Mouse (Mus musculus) brown adipose tissue, adult 24 weeks (tissue): ENCODE results near the gene Trappc11. TPM values are rescaled to one million over a fixed set of nuclear protein-coding genes. Genes with fewer than 3 reads are reported as not detected.
A peak's percentile ranks its signal among the peaks of the same experiment; 100 is the strongest.
"Not testable (repeated sequence)": the region's sequence is repeated elsewhere in the genome, so short reads cannot be mapped to it uniquely, and the experiment has no call there.

Source experiments
- H3K27ac ChIP-seq: fragments of 200-500 bp; replicated peaks from 2 replicates; pipeline ENCODE4 v1.5.1; 2012; ENCODE audit warnings: low read depth, mild to moderate bottlenecking, low read length
- H3K4me1 ChIP-seq: fragments of 200-500 bp; 2 replicates; pipeline ENCODE4 v1.6.1; 2012; ENCODE audit warnings: low read length, mixed read lengths; ENCODE audit not compliant: control insufficient read depth, insufficient read depth, insufficient read length
- H3K4me3 ChIP-seq: fragments of 200-500 bp; 2 replicates; pipeline ENCODE4 v1.5.1; 2012; ENCODE audit warnings: low read depth, mild to moderate bottlenecking, low read length, moderate library complexity; ENCODE audit not compliant: insufficient read depth
- polyA plus RNA-seq: library from polyadenylated mRNA; stranded (reverse); fragments of >200 nt; gene quantifications from 2 replicates; pipeline ENCODE4 v1.2.4, GENCODE M21; 2012; ENCODE audit not compliant: missing spikeins, insufficient read depth, insufficient read length

Gene Trappc11
- polyA plus RNA-seq, 1 experiment = 12.6 TPM

GRCm38 (mm10) chr8:47510930-47511329 lies 22.3 kb downstream of the Trappc11 start:
- H3K4me1 ChIP-seq = no peaks in the 10 kb centered on the region
- no peak overlapping the region for H3K4me3 ChIP-seq
- H3K27ac ChIP-seq = no peak overlapping the region

GRCm38 (mm10) chr8:47505431-47505830 lies 27.8 kb downstream of the Trappc11 start:
- H3K27ac ChIP-seq = no peak overlapping the region
- H3K4me1 ChIP-seq = no peaks in the 10 kb centered on the region
- no peak overlapping the region for H3K4me3 ChIP-seq

- Histone ChIP-seq H3K4me3 (no peak overlapping the region), H3K4me1 (no peaks in the 10 kb centered on the region), H3K27ac (no peak overlapping the region)
These were observed 30.7 kb downstream of the Trappc11 start for GRCm38 (mm10) chr8:47502546-47502945.

GRCm38 (mm10) chr8:47501994-47502393 lies 31.3 kb downstream of the Trappc11 start:
- H3K27ac ChIP-seq = no peak overlapping the region
- no peak overlapping the region for H3K4me3 ChIP-seq
- H3K4me1 ChIP-seq = no peaks in the 10 kb centered on the region

GRCm38 (mm10) chr8:47495428-47495827 lies 37.8 kb downstream of the Trappc11 start:
- H3K4me1 ChIP-seq = no peaks in the 10 kb centered on the region
- no peak overlapping the region for H3K4me3 ChIP-seq
- no peak overlapping the region for H3K27ac ChIP-seq

- Histone ChIP-seq H3K27ac (no peak overlapping the region), H3K4me3 (no peak overlapping the region), H3K4me1 (no peaks in the 10 kb centered on the region)
These were observed 38.6 kb downstream of the Trappc11 start for GRCm38 (mm10) chr8:47494602-47495153.

GRCm38 (mm10) chr8:47493106-47493505 lies 40.2 kb downstream of the Trappc11 start:
- Histone ChIP-seq H3K27ac (no peak overlapping the region), H3K4me3 (no peak overlapping the region), H3K4me1 (no peaks in the 10 kb centered on the region)

- no peaks in the 10 kb centered on the region for H3K4me1 ChIP-seq
- H3K4me3 ChIP-seq = no peak overlapping the region
These were observed 46.0 kb downstream of the Trappc11 start for GRCm38 (mm10) chr8:47487231-47487630.

GRCm38 (mm10) chr8:47482354-47483071 lies 50.8 kb downstream of the Trappc11 start:
- Histone ChIP-seq H3K27ac (no peak overlapping the region), H3K4me1 (no peaks in the 10 kb centered on the region), H3K4me3 (no peak overlapping the region)

More at GRCm38 (mm10) chr8:47487231-47487630, 46.0 kb downstream of the Trappc11 start:
- H3K27ac ChIP-seq = no peak overlapping the region

- Histone ChIP-seq H3K4me3 (no peak overlapping the region), H3K27ac (no peak overlapping the region), H3K4me1 (no peaks in the 10 kb centered on the region)
These were observed 53.2 kb downstream of the Trappc11 start for GRCm38 (mm10) chr8:47480039-47480438.

GRCm38 (mm10) chr8:47461650-47462049 lies 71.6 kb downstream of the Trappc11 start:
- Histone ChIP-seq H3K4me1 (peaks cover 3% of the 10 kb centered on the region; the same call in 1 of the 2 replicates), H3K4me3 (no peak overlapping the region), H3K27ac (peak overlapping the region; percentile 60)

- H3K27ac ChIP-seq = no peak overlapping the region
- peaks cover 3% of the 10 kb centered on the region; the same call in 1 of the 2 replicates for H3K4me1 ChIP-seq
- no peak overlapping the region for H3K4me3 ChIP-seq
These were observed 74.0 kb downstream of the Trappc11 start for GRCm38 (mm10) chr8:47459216-47459749.

GRCm38 (mm10) chr8:47458591-47458990 lies 74.7 kb downstream of the Trappc11 start:
- Histone ChIP-seq H3K4me3 (no peak overlapping the region), H3K27ac (no peak overlapping the region), H3K4me1 (peaks cover 3% of the 10 kb centered on the region; the same call in 1 of the 2 replicates)

- H3K4me3 ChIP-seq, H3K27ac ChIP-seq, H3K4me1 ChIP-seq: not testable (repeated sequence)
These were observed 84.1 kb downstream of the Trappc11 start for GRCm38 (mm10) chr8:47449211-47449610.

GRCm38 (mm10) chr8:47446312-47447046 lies 86.8 kb downstream of the Trappc11 start, which contains the start of gene Stox2:
TSS of gene Stox2 (minus strand) at chr8:47446362.
- H3K4me3 ChIP-seq = no peak within 1 kb of the TSS
- peaks cover 2% of the 10 kb centered on the region; the same call in 1 of the 2 replicates for H3K4me1 ChIP-seq
- H3K27ac ChIP-seq = no peak within 1 kb of the TSS
